Mouse (Mus musculus) cerebellum, postnatal 4 days (tissue): ENCODE measurements at regions not wholly inside any gene's neighbourhood (a gene's known extent, or its start where the extent isn't known, plus 50 kb on each side); places are given as distances from the start of the nearest gene placed in this dataset.

ENCODE experiments used
- DNase-seq, 2 experiments: peaks; one replicate each; pipeline ENCODE4 v3.0.0; 2022; ENCODE audit warnings: low spot score in 2 of 2, mixed read lengths in 1 of 2

DNA sequence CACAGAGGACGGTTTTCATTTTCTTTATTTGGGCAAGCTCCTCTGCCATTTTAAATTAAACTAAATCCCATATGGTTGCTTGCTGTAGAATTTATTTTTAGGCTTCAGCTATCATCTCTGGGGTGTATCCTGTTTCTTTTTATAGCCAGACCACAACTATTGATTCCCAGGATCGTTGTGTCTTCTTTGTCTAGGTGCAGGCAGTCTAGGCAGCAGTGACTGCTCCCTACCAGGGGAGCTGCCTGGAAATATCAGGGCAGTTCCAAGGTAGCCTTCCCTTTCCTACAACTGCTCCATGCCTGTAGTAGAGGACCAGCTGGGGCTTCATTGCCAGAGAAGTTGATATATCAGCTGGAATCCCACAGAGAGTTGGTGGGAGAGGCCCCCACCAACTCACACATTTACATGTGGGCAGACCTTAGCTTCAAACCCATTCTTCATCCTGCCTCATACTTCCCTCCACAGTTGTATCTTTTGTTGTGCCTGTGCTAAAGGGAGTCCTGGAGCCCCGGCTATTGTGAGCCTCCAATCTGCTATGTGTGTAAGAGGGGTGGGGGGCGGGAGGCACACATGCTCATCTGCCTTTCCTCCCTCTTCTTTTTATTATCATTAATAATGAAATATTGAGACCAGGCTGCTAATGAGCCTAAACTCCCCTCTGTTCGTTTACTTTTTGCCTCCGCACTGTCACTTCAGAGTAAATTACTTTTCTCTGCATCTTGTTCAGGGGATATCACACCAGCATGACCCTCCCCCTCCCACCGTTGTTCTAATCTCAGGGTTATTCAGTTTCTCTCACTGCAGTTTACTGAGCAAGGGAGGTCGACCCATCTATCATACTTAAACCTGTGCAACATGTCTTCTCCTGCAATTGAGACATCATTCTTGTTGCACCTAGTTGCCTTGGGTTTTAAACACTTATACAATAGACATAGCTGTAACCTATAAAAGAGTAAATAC is 576.3 kb upstream of the Plxna2 start:
- no peak for DNase-seq

DNA sequence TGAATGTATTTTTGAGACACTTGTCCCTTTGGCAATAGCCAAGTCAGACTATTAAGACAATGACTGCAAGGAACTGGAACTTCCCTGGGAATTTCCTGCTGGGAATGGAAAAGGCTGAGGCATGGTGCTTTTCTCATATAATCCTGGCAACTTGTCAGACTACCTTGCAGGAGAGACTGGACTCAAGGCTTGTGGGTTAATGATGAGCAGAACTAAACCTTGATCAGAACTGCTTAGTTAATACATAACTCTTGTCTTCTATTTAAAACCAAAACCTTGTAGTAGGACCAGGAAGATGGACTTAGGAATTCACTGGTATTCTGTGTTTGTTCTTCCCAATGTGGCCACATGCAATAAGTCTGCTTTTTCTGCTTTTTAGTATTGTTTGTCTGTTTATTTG is 579.3 kb upstream of the Plxna2 start:
- DNase-seq, result no peak

DNA sequence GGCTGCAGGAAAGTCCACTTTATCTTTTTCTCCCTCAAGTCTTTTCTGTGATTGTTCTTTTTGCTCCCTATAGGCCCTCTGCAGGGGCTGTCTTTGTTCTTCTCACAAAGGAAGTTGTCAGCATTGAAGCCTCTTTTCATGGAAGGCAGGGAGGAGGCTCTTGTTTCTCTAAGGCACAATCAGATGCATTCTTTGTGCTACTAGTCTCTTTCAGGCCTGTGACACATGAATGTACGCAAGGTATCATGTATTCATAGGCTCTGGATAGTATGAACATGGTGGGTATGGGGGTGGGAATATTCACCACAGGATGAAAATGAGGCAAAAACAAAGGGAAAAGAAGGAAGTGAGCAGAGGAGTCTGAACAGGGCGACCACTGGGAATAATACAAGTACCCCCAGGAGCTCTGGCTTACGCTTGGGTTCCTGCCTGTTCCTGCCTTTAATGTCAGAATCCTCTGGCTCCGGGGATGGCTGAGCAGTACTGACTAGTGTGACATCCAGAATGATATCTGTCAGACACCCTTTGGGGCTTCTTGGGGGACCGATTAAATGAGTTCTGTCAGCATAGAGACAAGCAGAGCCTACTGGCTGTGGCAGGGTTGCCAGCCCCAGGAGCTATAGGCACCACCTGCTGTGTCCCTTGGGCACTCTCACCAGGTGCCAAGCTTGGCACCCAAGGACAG is 583.7 kb upstream of the Plxna2 start:
- DNase-seq, result no peak

DNA sequence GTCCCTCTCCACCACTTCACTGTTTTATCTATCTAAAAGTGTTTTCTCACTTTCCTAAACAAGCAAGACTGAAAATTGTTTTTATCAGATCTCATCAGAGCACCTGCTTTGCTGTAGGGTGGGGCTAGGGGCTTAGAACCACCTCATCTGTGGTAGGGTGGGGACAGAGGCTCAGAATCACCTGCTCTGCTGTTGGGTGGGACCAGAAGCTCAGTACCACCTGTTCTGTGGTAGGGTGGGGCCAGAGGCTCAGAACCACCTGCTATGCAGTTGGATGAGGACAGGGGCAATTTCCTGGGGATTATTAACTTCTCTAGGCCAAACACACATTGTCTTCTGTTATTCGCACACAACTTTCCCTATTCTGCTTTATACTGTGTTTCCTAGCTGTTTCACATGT is 585.4 kb upstream of the Plxna2 start:
- DNase-seq, result no peak

DNA sequence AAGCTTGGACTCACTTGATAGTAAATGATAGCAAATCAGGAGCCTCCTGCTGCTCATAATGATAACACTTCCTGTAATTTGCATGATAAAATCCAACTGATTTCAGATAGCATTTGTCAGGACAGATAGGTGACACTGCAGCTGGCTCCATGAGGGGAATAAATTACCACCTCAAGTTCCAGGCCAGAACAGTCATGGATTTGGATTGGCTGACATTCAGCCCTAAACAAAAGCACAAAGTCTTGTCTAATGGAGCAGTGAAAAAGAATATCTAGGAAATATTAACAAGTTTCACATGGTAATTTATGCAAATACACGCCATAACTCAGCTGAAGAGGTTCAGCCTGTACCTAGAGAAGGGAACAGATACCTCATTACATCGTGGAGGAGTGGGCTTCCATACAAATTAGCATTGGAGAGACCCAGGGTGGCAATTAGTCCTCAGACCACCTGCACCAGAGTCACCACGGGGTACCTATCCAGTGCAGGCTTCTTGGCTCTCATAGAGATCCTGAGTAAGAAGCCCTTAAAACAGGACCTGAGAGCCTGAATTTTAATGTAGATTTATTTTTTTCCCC is 587.3 kb upstream of the Plxna2 start:
- DNase-seq, result no peak

DNA sequence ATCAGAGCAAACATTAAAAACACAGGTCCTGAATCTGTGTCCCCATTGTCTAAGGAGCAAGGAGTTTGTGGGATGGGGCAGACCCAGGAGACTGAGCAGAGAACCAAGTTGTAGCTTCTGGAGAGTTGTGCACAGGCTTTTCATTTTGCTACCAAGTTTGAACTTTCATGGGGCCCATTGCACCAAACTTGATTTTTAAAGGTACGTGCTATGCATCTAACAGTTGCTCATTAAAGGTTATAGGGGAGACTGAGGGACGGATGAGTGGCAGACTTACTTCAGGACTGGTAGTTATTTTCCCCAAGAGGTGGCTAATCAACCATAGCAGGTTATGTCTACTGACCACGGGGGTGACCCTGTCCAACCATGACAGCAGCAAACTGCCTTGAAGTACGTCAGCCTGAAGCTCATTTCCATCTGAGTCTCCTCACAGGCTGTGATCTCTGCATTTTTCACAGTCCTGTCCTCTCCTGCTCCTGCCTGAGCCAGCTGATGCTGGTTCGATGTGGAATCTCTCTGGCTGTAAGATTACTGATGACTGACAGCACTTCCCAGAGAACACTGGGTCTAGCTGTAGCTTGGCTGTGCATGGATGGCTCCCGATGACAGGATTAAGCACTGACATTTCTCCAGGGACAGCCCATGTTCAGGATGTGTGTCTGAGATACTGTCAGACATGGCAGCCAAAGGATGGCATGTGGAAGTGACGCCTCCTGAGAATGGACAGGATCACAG is 590.9 kb upstream of the Plxna2 start:
- no peak for DNase-seq

DNA sequence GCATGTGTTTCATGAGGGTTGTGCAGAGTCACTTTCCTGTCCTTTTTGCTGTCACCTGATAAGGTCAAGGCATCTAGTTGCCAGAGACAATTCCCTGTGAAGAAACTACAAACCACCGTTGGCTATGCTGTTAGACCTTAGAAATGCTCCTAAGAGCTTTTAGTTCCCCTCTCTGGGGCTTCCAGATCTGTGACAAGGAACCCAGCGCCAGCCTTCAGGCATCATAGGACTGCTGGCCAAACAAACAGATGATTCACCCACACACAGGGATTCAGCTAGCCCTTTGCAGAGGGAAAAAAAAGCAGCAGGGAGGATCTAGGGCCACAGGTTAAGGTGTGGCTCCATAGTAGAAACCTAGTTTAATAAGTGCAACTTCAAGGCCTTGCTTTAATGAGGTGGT is 591.8 kb upstream of the Plxna2 start:
- no peak for DNase-seq

DNA sequence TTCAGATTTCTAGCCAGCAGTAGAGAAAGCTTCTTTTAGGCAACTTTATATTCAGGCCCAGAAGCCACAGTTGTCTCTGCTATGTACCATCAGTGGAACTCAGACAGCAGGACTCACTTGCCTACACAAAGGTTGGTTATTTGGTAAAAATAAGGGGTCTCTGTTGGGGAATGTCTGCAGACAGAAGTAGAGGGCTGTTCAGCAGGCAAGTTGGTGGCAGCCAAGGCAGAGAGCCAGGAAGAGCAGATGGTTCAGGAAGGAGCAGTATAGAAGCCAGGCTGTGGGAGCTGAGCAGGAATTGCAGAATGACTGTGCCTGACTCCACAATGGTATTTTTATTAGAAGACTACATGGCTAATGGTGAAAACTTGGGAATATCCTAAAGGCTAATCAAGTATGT is 598.7 kb upstream of the Plxna2 start:
- DNase-seq, result peak in 1 of 2 experiments; percentile 57

DNA sequence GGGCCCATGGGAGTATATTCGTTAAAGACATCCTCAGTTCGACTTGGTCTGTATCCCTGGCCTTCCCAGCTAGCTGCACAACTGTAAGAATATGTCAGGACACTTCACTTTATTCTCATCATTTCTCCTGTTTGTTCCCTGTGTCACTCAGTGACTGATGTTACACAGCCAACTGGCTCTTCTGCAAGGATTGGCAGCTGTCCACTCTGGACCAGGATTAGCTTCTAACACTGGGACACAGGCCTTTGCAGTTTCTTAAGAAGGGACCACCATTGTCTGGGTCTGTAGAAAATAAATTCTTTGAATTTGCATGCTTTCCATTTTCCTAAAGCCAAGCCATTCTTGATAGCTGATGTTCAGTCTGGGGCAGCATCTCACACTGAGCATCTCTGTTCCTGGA is 622.1 kb upstream of the Camk1g start:
- no peak for DNase-seq

DNA sequence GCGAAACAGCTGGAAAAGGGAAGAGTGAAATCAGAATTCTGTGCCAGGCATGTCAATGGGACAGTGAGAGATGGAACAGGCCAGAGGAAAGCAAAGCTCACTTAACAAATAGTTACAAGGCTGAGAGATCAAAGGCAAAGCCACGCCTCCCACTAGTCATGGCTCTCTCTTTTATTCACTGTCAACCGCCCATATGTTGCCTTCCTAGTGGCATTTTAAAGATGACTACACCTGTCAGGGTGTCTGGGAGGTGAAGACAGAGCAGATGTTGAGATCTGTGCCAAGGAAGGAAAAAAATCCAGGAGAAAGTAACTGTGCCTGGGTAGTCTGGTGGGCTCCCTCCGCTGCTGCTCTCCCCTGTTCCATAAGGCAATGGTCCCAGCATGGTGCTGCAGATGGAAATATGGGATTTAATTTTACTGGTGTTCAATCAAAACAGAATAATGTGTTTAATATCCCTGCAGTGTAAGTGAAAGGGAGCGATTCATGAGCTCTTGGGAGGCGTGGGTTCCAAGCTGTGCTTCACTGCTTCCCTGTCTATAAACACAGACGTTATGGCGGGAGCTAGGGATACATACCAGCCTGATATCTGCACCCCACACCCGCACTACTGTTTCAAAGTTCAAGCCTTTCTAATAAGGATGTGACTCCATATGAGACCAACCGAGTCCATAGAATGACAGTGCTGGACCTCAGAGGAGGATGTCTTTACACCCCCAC is 620.0 kb upstream of the Camk1g start:
- DNase-seq, result no peak

DNA sequence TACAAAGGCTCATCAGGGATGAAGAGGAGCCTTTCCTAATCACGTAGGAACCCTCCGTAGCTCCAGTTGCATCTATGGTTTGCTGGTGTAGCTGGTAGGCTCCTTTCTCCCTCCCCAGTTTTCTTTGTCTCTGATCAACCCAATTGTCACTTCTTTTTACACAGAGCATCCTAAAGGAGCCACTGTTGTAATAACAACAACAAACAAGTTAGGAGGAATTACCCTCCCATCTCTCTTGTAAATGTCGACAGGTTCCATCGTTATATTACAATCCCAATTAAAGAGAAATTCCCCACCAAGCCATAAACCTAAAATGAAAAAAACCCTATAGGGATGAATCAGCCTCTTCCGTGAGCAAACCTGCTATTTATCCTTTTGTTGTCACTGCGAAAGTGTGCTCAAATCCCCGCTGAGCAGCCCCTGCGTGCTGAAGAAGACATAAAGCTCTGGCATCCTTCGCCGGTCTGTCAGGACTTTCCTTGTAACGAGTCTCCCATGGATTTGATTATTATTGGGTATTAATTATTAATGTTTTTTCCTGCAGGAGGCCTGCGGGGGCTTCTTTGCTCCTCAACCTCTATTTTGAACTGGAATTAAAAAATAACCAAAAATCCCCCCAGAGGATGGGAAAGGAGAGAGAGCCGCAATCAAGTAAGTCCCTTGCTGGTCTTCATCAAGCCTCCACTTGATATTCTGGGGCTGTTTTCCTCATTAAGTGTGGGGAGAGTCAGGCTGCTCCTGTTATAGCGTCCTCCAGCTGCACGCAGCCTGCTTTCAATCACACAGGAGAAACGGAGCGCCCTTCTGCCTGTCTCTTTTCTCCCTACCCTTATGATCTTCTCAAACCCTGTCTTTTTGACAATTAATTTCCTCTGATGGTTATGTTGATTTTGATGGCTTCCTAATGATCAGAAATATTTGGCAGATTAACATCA is 619.1 kb upstream of the Camk1g start:
- no peak for DNase-seq

DNA sequence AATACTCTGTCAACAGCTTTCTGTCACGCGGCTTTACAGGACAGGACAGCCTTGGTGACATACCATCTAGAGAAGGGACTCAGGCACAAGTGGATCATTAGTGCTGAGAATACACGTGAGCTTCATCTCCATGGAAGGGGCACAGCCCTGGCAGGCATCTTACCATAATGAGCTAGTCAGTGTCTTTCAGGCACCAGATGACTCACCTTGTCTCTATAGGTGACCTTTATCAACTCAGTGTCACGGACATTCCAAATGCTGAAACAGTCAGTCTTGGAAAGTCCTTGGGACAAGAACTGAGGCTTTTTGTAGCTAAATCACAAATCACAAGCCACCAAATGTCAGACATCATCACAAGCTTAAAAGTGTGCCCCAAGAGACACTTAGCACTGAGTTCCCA is 610.5 kb upstream of the Camk1g start:
- DNase-seq, result no peak

DNA sequence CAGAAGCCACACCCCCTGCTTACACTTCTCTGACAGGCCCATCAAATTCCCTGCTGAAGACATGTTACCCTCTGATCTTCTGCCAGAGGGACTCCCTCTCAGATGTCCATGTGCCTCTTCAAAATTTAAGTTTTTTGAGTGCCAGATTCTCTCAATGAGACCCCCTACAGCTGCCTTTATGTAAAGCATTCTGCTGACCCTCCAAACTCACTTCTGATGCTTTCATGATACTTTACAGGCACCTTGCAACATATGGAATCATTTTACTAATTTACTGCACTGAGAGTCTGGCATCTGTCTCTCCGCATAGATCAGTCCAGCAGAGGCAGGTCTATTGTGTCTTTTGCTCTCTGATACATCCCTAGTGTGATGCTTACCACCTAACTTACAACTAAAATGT is 601.4 kb upstream of the Camk1g start:
- no peak for DNase-seq

DNA sequence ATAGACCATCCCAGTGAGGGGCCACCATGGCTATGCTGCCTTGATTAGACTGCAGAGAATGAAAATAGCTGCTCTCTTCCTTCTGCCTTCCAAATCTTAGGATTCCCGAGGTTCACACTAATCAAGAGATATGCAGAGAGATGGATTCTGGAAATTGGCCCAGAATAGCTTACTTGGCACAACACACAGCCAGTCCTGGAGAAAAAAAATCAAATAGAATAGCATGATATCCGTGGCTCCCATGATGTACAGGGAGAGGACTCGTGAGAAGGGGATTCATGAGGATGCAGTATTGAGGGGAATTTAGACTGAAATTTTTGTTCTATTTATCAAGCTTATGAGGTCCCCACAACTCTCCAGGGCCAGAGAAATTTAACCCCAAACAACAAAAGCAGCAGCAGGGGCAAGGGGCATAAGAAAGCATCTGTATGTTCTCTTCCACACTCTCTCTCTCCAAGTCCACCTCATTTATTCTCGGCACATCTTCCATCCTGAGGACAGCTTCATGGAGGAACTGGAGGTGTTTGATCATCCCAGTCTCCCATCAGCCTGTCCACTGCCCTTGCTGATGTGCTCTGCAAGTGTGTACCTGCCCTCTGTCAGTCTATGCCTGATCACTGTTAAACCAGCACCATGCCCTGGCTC is 599.3 kb upstream of the Camk1g start:
- no peak for DNase-seq

DNA sequence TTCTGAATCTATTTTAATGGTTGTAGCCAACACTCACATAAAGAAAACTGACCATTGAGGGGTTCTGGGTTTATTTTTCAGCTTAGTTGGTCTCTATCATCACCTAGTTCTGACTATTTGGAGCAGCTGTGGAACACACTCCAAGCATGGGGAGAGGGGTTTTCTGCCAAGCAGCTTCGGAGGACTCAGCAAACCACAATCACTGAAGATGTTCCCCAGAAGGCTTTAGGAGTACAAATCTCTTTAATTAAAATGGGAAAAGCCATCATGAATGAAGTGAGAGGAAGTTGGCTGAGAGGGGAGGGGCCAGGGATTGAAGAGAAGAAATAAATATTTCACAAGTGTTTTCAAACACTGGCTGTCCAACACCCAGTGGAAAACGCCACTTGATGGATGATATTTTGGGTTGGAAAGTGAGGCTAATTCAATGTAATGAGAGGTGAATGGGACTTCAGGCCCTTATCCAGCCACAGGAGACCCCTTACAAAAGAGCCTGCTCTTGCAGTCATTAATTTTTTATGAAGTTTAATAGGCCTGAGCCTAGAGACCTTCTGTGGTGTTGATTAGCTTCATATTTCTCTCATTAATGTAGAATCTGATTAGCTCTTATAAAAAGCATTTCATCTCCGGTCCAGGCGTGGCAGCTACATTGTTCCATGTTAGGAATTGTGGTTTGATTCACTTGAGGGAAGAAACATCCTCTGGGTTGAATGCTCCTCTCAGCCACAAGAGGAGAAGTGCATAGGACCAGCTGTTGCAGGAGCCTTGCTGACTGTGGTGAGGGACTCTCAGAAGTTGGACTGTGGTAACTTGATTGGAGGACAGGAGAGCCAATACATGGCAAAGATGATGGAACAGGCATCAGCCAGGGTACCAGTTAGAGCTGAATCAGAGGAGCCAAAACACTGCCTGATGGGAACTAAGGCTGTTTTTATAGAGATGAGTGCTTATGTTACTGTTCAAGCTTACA is 598.1 kb upstream of the Camk1g start:
- DNase-seq, result no peak

DNA sequence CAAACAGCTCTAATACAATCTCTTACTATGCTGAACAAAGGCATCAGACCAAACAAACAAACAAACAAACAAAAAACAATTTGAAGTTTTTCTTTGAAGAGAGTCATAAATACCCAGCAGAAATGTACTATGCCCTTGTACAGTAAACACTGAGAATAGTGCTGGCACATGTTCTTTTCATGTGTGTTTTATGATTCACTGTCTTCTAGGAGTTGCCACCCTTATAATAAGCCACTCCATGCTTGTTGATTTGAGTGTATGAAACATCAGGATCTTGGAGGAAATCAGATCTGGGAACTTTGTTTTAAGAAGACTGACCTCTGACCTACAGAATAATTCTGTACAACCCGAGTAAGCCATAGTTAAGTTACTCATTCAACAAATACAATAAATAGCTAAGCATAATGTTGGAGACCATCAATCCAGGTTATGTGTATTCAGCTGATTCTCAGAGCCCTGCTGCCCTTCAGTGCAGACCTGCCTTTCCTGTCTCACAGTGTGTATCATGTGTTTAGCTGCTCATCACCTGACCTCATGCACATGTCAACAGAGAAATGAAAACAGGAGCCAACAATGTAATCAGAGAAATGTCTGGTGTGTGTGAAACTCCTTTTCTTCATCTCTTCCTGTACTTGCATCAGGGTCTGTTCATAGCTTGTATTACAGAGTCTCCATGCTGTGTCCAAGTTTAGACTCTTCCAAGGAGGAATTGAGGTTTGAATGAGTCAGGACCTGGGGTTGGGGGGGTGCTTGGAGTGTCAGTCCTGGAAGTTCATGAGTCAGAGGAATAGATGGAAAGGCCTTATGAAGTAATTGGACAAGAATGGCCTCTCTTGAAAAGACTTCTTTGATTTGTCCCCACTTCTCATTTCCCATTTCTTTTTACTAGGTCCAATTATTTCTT is 596.8 kb upstream of the Camk1g start:
- DNase-seq, result no peak

DNA sequence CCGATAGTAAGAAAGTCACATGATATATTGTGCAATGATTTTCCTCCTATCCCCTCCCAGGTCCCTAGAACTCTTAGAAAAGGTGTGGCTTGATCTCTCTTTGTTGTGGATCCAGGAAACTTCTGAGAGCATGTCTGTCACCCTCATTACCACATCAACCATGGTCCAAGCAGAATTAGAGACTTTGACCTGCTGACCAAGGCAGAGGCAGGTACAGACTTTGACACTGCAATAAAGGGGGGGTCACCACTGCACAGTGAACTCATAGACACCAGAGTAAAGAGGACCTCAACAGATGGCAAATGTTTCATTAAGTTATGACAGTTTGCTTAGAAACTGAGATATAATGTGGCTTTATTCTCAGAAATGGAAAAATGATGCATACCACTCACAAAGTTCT is 595.2 kb upstream of the Camk1g start:
- no peak for DNase-seq

DNA sequence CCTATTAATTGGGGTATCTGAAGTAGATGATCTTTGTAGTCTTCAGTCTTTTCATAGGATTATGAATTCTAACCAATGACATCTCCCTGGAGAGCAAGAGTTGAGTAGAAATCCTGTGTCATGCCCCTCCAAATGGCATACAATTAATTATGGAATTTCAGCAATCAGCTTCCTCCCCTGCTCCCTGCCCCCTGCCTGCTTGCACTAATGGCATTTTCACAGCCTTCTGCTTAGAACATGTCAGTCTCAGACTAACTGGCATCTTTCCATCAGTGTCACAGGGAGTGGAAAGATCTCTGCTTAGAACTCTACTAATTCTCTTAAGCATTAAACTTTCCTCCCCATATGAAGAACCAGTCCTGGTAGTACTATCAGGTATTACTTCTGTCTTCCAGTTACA is 581.8 kb upstream of the Camk1g start:
- no peak for DNase-seq
